Mouse (Mus musculus): ENCODE results near the gene Hdhd5.

DNA sequence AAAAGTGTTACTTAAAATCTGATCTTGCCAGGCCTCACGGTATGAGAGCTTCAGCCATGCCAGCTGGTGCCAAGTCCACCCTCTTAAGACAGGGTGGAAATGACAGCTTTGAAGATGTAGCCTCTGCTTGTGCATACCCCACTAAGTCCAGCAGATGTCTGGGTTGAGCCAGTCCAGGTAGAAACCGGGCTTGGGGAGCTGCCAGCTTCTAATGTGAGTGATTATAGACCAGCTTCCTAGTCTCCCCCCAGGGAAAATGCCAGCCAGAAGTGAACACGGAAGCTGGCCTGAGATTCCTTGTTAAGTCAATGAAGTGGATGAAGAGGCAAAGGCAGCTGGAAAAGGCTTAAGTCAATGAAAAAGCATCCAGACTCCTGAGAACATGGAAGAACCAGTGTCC lies 34.6 kb downstream of the Hdhd5 start:
- TF ChIP-seq GATA1 (IDR thresholded peaks at IDR 0.05; ENCODE audit: borderline replicate concordance, low read length) (no peak), FLI1 (IDR thresholded peaks at IDR 0.05; ENCODE audit: low read length) (no peak)

Measured in megakaryocyte, embryonic 14.5 days (primary cell).